Mouse (Mus musculus): Measurements from ENCODE around the gene Ing3.

GRCm38 (mm10) chr6:22001284-22001916 lies 52.0 kb downstream of the Ing3 start:
- TF ChIP-seq CTCF (conservative IDR thresholded peaks at IDR 0.05; ENCODE audit: low read length) (no peak), POU5F1 (IDR thresholded peaks at IDR 0.05; ENCODE audit: borderline replicate concordance, low read length) (no peak)
